Comparison of ENCODE assay signal across 7 mouse cellular contexts in genomic region chr7:98309219-98310030, GRCm38 (mm10). TPM values are rescaled to one million over a fixed set of nuclear protein-coding genes. Genes with fewer than 3 reads are reported as not detected.
DNase-seq lines count a peak whose midpoint lies in the region; ATAC-seq and TF ChIP-seq lines count a peak whose summit lies in the region.

No protein-coding gene starts in this region.

- TF ChIP-seq CTCF in kidney, adult 2 months (conservative IDR thresholded peaks at IDR 0.05; ENCODE audit: insufficient read depth, insufficient read length, low read depth, low read length): no peak
- TF ChIP-seq CTCF in spleen, adult 2 months (IDR thresholded peaks at IDR 0.05; ENCODE audit: extremely low read depth, insufficient read depth, insufficient read length, insufficient replicate concordance): no peak

- H3K9ac ChIP-seq in embryonic facial prominence, embryonic 11.5 days (replicated peaks; ENCODE audit: low read length): peak overlapping the region; percentile 82
- H3K9ac ChIP-seq in limb, embryonic 12.5 days (replicated peaks): peak overlapping the region; percentile 87
- H3K9ac ChIP-seq in midbrain, embryonic 15.5 days: peak overlapping the region; percentile 77

- no peaks in the 10 kb centered on the region for H3K27me3 ChIP-seq in embryonic facial prominence, embryonic 11.5 days (ENCODE audit: control insufficient read depth, insufficient read depth, low read length)
- H3K27me3 ChIP-seq in kidney, adult 2 months (replicated peaks; ENCODE audit: control insufficient read depth, insufficient read depth, low read length): no peaks in the 10 kb centered on the region
- no peaks in the 10 kb centered on the region for H3K27me3 ChIP-seq in limb, embryonic 12.5 days
- no peaks in the 10 kb centered on the region for H3K27me3 ChIP-seq in midbrain, embryonic 15.5 days (replicated peaks)
- H3K27me3 ChIP-seq in spleen, adult 2 months (ENCODE audit: control insufficient read depth, insufficient read depth, low read length): no peaks in the 10 kb centered on the region; the same call in 1 of the 2 replicates

- H3K9me3 ChIP-seq in embryonic facial prominence, embryonic 11.5 days (replicated peaks; ENCODE audit: control insufficient read depth, low read length): no peaks in the 10 kb centered on the region
- H3K9me3 ChIP-seq in limb, embryonic 12.5 days: no peaks in the 10 kb centered on the region
- H3K9me3 ChIP-seq in midbrain, embryonic 15.5 days: no peaks in the 10 kb centered on the region

- H3K36me3 ChIP-seq in embryonic facial prominence, embryonic 11.5 days (replicated peaks; ENCODE audit: control insufficient read depth, insufficient read depth, low read depth, low read length): no peaks in the 10 kb centered on the region
- no peaks in the 10 kb centered on the region for H3K36me3 ChIP-seq in kidney, adult 2 months (ENCODE audit: control insufficient read depth, insufficient read depth, low read length)
- H3K36me3 ChIP-seq in limb, embryonic 12.5 days: no peaks in the 10 kb centered on the region
- H3K36me3 ChIP-seq in midbrain, embryonic 15.5 days (replicated peaks): no peaks in the 10 kb centered on the region
- H3K36me3 ChIP-seq in spleen, adult 2 months (ENCODE audit: control insufficient read depth, insufficient read depth, low read length): no peaks in the 10 kb centered on the region

- H3K4me2 ChIP-seq in embryonic facial prominence, embryonic 11.5 days (ENCODE audit: low read depth, low read length): peak overlapping the region; percentile 87
- H3K4me2 ChIP-seq in limb, embryonic 12.5 days: peak overlapping the region; percentile 80
- peak overlapping the region; percentile 81 for H3K4me2 ChIP-seq in midbrain, embryonic 15.5 days

- TF ChIP-seq POLR2A in kidney, adult 2 months (IDR thresholded peaks at IDR 0.05; ENCODE audit: low read depth, low read length): peak; percentile 94
- TF ChIP-seq POLR2A in spleen, adult 2 months (IDR thresholded peaks at IDR 0.05; ENCODE audit: low read depth, low read length): peak; percentile 91

- no peak overlapping the region for H3K27ac ChIP-seq in embryonic facial prominence, embryonic 11.5 days (replicated peaks; ENCODE audit: low read depth, low read length)
- 0 out of 2 replicates have a peak overlapping the region, but pooled peaks have one; percentile 7 for H3K27ac ChIP-seq in kidney, adult 2 months (ENCODE audit: insufficient read depth, low read depth, low read length)
- peak overlapping the region; percentile 70; the same call in 1 of the 2 replicates for H3K27ac ChIP-seq in limb, embryonic 12.5 days
- H3K27ac ChIP-seq in midbrain, embryonic 15.5 days: peak overlapping the region; percentile 58
- H3K27ac ChIP-seq in spleen, adult 2 months (ENCODE audit: insufficient read depth, low read length): peak overlapping the region; percentile 54; the same call in 1 of the 2 replicates

- peak; percentile 97 for ATAC-seq in embryonic facial prominence, embryonic 11.5 days (replicated peaks; ENCODE audit: insufficient number of reproducible peaks, low FRiP score, low TSS enrichment, low read depth)
- ATAC-seq in limb, embryonic 12.5 days (ENCODE audit: insufficient number of reproducible peaks, insufficient read depth, low FRiP score, low TSS enrichment, low read depth): peak; percentile 96
- peak; percentile 98 for ATAC-seq in midbrain, embryonic 15.5 days (replicated peaks)

- H3K4me1 ChIP-seq in embryonic facial prominence, embryonic 11.5 days (ENCODE audit: control insufficient read depth, insufficient read depth, low read length): no peaks in the 10 kb centered on the region
- peaks cover 4% of the 10 kb centered on the region; the same call in 1 of the 2 replicates for H3K4me1 ChIP-seq in kidney, adult 2 months (ENCODE audit: control insufficient read depth, insufficient read depth, low read length)
- peaks cover 4% of the 10 kb centered on the region for H3K4me1 ChIP-seq in limb, embryonic 12.5 days (replicated peaks)
- H3K4me1 ChIP-seq in midbrain, embryonic 15.5 days: peaks cover 8% of the 10 kb centered on the region
- H3K4me1 ChIP-seq in spleen, adult 2 months (ENCODE audit: control insufficient read depth, insufficient read depth, insufficient read length): peaks cover 5% of the 10 kb centered on the region

- H3K4me3 ChIP-seq in embryonic facial prominence, embryonic 11.5 days (ENCODE audit: low read depth, low read length): peak overlapping the region; percentile 82
- peak overlapping the region; percentile 67 for H3K4me3 ChIP-seq in kidney, adult 2 months (ENCODE audit: insufficient read depth, low read depth, low read length)
- H3K4me3 ChIP-seq in limb, embryonic 12.5 days (replicated peaks): peak overlapping the region; percentile 80
- H3K4me3 ChIP-seq in midbrain, embryonic 15.5 days: peak overlapping the region; percentile 55
- peak overlapping the region; percentile 82 for H3K4me3 ChIP-seq in spleen, adult 2 months (ENCODE audit: extremely low read depth, insufficient read depth, insufficient read length)

- peak; percentile 98 for DNase-seq in adrenal gland, postnatal 14 days
- peak; percentile 97 for DNase-seq in embryonic facial prominence, embryonic 11.5 days (ENCODE audit: low spot score)
- peak; percentile 97 for DNase-seq in heart, adult 18-20 months
- peak; percentile 97 for DNase-seq in kidney, adult 2 months
- DNase-seq in spleen, adult 2 months (ENCODE audit: low read depth in 1 of 2, low spot score in 2 of 2): peak; percentile 77 to 95

- WGBS in embryonic facial prominence, embryonic 11.5 days: under 1% methylated on average over 52 of the region's 53 CpGs
- WGBS in kidney, adult 2 months: 1% methylated on average over 52 of the region's 53 CpGs
- WGBS in limb, embryonic 12.5 days: under 1% methylated on average over 53 of the region's 53 CpGs
- WGBS in midbrain, embryonic 15.5 days: under 1% methylated on average over 53 of the region's 53 CpGs
- under 1% methylated on average over 52 of the region's 53 CpGs for WGBS in spleen, adult 2 months

RNA-seq across cellular contexts. Expression of gene Acer3, which starts 11.6 kb away (rescaled TPM):
- total RNA-seq in adrenal gland, postnatal 14 days (2021): 16.6 and 17.0 TPM in 2 replicates
- 18.7 and 21.5 TPM in 2 replicates for polyA plus RNA-seq in embryonic facial prominence, embryonic 11.5 days (2014; fragmentation: Nextera tagmentation; extraction: Ambion mirVana)
- 10 to 100 TPM; 10.1 to 11.7 TPM for total RNA-seq in heart, adult 18-20 months (2021)
- 8.1 and 11.9 TPM in 2 replicates for polyA plus RNA-seq in kidney, adult 2 months (2012; rRNA removed)
- polyA plus RNA-seq in limb, embryonic 12.5 days (2016; fragmentation: Nextera tagmentation; extraction: Ambion mirVana): 25.4 and 27.5 TPM in 2 replicates
- polyA plus RNA-seq in midbrain, embryonic 15.5 days (2015; fragmentation: Nextera tagmentation; extraction: Ambion mirVana): 18.3 and 18.8 TPM in 2 replicates
- polyA plus RNA-seq in spleen, adult 2 months (2012; rRNA removed): 6.2 and 8.6 TPM in 2 replicates

RNA-seq across cellular contexts. Expression of gene Tsku, which starts 51.7 kb away (rescaled TPM):
- total RNA-seq in adrenal gland, postnatal 14 days (2021): 12.3 and 13.2 TPM in 2 replicates
- 13.6 and 14.5 TPM in 2 replicates for polyA plus RNA-seq in embryonic facial prominence, embryonic 11.5 days (2014; fragmentation: Nextera tagmentation; extraction: Ambion mirVana)
- 1 to 10 TPM; 2.3 TPM for total RNA-seq in heart, adult 18-20 months (2021)
- polyA plus RNA-seq in kidney, adult 2 months (2012; rRNA removed): 9.5 and 13.1 TPM in 2 replicates
- polyA plus RNA-seq in limb, embryonic 12.5 days (2016; fragmentation: Nextera tagmentation; extraction: Ambion mirVana): 15.4 and 16.7 TPM in 2 replicates
- polyA plus RNA-seq in midbrain, embryonic 15.5 days (2015; fragmentation: Nextera tagmentation; extraction: Ambion mirVana): 8.5 and 8.9 TPM in 2 replicates
- polyA plus RNA-seq in spleen, adult 2 months (2012; rRNA removed): 9.4 and 12.0 TPM in 2 replicates
